Mouse (Mus musculus) cerebellum, postnatal 10 days (tissue): ENCODE measurements at regions not wholly inside any gene's neighbourhood (a gene's known extent, or its start where the extent isn't known, plus 50 kb on each side); places are given as distances from the start of the nearest gene placed in this dataset.

Experiments used
- DNase-seq, 2 experiments: peaks; one replicate each; pipeline ENCODE4 v3.0.0; 2021; ENCODE audit warnings: mixed read lengths in 2 of 2

GRCm38 (mm10) chr2:173843671-173844070 lies 106.4 kb downstream of the Vapb start:
- DNase-seq = no peak

- no peak for DNase-seq
These were observed 107.2 kb downstream of the Vapb start for GRCm38 (mm10) chr2:173844524-173844923.

GRCm38 (mm10) chr2:173845155-173846029 lies 108.1 kb downstream of the Vapb start:
- peak; percentile 37 to 54 for DNase-seq

GRCm38 (mm10) chr2:173851054-173851453 lies 113.7 kb downstream of the Vapb start:
- no peak for DNase-seq

- no peak for DNase-seq
These were observed 116.9 kb downstream of the Vapb start for GRCm38 (mm10) chr2:173854172-173854723.

GRCm38 (mm10) chr2:173854846-173855245 lies 117.5 kb downstream of the Vapb start:
- no peak for DNase-seq

- DNase-seq = no peak
These were observed 118.0 kb downstream of the Vapb start for GRCm38 (mm10) chr2:173855296-173855695.

- DNase-seq = no peak
These were observed 119.7 kb downstream of the Vapb start for GRCm38 (mm10) chr2:173857006-173857405.

GRCm38 (mm10) chr2:173873048-173873447 lies 135.7 kb downstream of the Vapb start:
- no peak for DNase-seq
